Mouse (Mus musculus): Measurements from ENCODE around the gene Mettl21a. TPM values are rescaled to one million over a fixed set of nuclear protein-coding genes. Genes with fewer than 3 reads are reported as not detected.

The Mettl21a gene
- polyA plus RNA-seq (2015; fragmentation: Nextera tagmentation; extraction: Ambion mirVana): 11.6 and 13.0 TPM in 2 replicates

DNA sequence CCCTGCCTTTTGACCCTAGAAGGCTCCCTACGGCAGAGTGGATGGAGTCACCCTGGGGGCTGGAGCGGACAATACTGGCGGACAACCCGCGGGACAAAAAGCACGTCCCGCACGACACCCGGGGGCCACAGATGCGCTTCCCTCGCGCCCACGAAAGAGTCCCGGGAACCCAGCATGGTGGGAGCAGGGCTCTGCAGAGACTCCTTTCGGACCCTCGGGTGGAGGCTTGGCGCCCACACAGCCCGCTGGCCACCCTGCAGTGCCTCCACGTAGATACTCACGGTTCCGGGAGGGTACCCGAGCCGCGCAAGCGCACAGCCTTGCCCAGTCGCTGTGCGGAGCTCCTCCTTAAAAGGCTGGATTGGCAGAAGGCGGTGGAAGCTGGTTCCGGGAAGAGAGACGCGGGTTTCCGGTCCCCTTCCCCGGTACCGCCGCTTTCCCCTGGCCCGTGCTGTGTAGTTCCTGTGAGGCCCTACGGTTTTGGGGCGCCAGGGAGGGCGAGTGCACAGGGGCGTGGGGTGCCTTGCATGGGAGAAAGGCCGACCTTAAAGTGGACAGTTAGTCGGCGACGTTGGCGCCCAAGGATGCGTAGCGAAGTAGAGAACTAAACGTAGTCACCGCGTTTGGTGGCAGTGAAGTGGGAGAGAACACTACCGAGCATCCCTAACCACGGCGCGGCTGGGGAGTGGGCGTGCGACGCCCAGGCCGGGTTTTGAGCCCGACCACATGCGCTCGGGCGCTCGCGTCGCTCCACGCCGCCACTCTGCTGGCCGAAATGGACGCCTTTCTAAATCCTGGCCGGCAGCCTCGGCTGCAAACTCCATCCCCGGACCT is at the start of gene Mettl21a:
TSS of gene Mettl21a (minus strand) at position 362 of the 834 bp plus-strand sequence.
- 1% methylated on average over 65 of the region's 72 CpGs for WGBS
- ATAC-seq: peak; percentile 95

DNA sequence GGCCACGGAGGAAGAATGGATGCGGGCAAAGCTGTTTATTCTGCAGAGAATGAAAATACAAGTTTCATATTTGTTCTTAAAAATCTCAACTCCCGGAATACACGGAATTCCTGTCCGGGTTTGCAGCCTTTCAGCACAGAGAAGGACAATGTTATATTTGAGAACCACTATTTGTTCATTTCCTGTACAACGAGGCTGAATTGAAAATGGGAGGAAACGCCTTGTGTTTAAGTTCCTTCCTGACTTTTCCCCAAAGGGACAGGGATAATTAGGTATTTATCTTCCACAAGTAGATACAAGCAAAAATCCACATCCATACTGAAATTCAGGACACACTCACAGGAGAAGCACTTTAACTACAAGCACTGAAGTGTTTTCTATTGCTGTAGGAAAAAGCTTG is 41.8 kb upstream of the Mettl21a start:
- H3K27me3 ChIP-seq (replicated peaks; ENCODE audit: insufficient read depth, low read length): no peaks in the 10 kb centered on the region
- WGBS: 30% methylated on average over 7 of the region's 7 CpGs
- H3K27ac ChIP-seq (ENCODE audit: low read length): peak overlapping the region; percentile 8; the same call in 1 of the 2 replicates
- H3K9me3 ChIP-seq (ENCODE audit: low read length): no peaks in the 10 kb centered on the region
- TF ChIP-seq CTCF (IDR thresholded peaks at IDR 0.05): no peak
- TF ChIP-seq EP300 (IDR thresholded peaks at IDR 0.05): 0 out of 2 replicates have a peak, but pooled peaks have one; percentile 14
- no peak for DNase-seq (ENCODE audit: low spot score)
- H3K4me1 ChIP-seq (ENCODE audit: insufficient read depth, low read depth, low read length): no peaks in the 10 kb centered on the region
- H3K36me3 ChIP-seq (ENCODE audit: insufficient read depth, low read length): no peaks in the 10 kb centered on the region
- no peak for ATAC-seq
- H3K4me3 ChIP-seq (ENCODE audit: low read depth, low read length): no peak overlapping the region
- no peak overlapping the region for H3K9ac ChIP-seq (replicated peaks; ENCODE audit: low read depth)
- no peak overlapping the region; the same call in 1 of the 2 replicates for H3K4me2 ChIP-seq (replicated peaks; ENCODE audit: low read depth, low read length)

More for the DNA sequence above, at the start of gene Mettl21a:
- Histone ChIP-seq H3K9ac (replicated peaks; ENCODE audit: low read depth) (peak within 1 kb of the TSS; percentile 59), H3K9me3 (ENCODE audit: low read length) (no peaks in the 10 kb centered on the region), H3K4me3 (ENCODE audit: low read depth, low read length) (peak within 1 kb of the TSS; percentile 72), H3K36me3 (ENCODE audit: insufficient read depth, low read length) (0 out of 2 replicates have a peak, but pooled peaks cover 3% of the 10 kb centered on the region), H3K27ac (ENCODE audit: low read length) (peak within 1 kb of the TSS; percentile 93), H3K4me2 (replicated peaks; ENCODE audit: low read depth, low read length) (peak within 1 kb of the TSS; percentile 81), H3K4me1 (ENCODE audit: insufficient read depth, low read depth, low read length) (peaks cover 5% of the 10 kb centered on the region; the same call in 1 of the 2 replicates), H3K27me3 (replicated peaks; ENCODE audit: insufficient read depth, low read length) (no peaks in the 10 kb centered on the region)
- peak; percentile 97 for DNase-seq (ENCODE audit: low spot score)
- TF ChIP-seq CTCF (IDR thresholded peaks at IDR 0.05): no peak; the same call in 1 of the 2 replicates
- TF ChIP-seq EP300 (IDR thresholded peaks at IDR 0.05): no peak

DNA sequence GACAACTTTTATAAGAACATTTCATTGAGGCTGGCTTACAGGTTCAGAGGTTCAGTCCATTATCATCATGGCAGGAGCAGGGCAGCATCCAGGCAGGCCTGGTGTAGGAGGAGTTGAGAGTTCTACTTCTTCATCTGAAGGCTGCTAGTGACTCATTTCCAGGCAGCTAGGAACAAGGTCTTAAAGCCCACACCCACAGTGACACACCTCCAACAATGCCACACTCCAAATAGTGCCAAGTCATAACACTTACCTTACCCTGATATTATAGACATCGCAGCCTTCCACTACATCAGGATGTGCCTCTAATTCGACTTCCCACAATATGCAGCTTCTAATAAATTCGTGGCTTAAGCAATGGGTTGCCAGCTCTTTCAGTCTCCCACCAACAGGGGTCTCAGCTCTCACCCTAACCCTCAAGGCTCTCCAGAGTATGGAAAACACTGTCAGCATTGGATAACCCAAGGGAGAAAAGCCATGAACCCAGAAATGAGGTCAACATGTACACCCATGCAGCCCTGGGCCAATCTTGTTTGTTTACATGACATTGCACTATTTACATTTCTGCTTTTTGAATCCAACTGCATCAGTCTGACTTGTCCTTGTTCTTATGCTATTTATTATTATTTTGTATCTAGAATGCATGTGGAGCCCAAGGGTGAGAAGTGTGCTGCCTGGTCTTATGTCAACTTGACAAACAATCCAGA is 39.5 kb upstream of the Mettl21a start:
- no peak for ATAC-seq
- H3K4me2 ChIP-seq (replicated peaks; ENCODE audit: low read depth, low read length): no peak overlapping the region
- 80% methylated on average over 3 of the region's 3 CpGs for WGBS
- no peak for DNase-seq (ENCODE audit: low spot score)
- H3K4me1 ChIP-seq (ENCODE audit: insufficient read depth, low read depth, low read length): no peaks in the 10 kb centered on the region
- no peak overlapping the region for H3K9ac ChIP-seq (replicated peaks; ENCODE audit: low read depth)
- no peaks in the 10 kb centered on the region for H3K36me3 ChIP-seq (ENCODE audit: insufficient read depth, low read length)
- TF ChIP-seq CTCF (IDR thresholded peaks at IDR 0.05) (no peak), EP300 (IDR thresholded peaks at IDR 0.05) (no peak)
- no peaks in the 10 kb centered on the region for H3K27me3 ChIP-seq (replicated peaks; ENCODE audit: insufficient read depth, low read length)
- no peak overlapping the region for H3K4me3 ChIP-seq (ENCODE audit: low read depth, low read length)
- H3K27ac ChIP-seq (ENCODE audit: low read length): no peak overlapping the region
- no peaks in the 10 kb centered on the region for H3K9me3 ChIP-seq (ENCODE audit: low read length)

DNA sequence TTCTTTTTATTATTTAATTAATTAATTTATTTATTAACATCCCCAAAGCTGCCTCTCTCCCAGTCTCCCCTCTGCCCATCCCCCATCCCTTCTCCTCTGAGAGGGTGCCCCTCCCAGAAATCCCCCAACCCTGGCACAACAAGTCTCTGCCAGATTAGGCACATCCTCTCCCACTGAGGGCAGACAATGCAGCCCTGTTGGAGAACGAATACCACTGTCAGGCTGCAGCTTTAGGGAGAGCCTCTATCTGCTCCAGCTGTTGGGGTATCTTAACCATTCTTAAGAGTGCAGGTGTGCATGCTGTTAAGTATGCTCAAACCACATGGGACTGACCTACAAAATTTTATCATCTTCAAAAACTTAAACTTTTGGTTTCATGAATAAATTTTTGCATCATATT is 38.4 kb upstream of the Mettl21a start:
- Histone ChIP-seq H3K36me3 (ENCODE audit: insufficient read depth, low read length) (no peaks in the 10 kb centered on the region), H3K4me3 (ENCODE audit: low read depth, low read length) (no peak overlapping the region), H3K27me3 (replicated peaks; ENCODE audit: insufficient read depth, low read length) (no peaks in the 10 kb centered on the region), H3K27ac (ENCODE audit: low read length) (no peak overlapping the region), H3K4me1 (ENCODE audit: insufficient read depth, low read depth, low read length) (no peaks in the 10 kb centered on the region), H3K4me2 (replicated peaks; ENCODE audit: low read depth, low read length) (no peak overlapping the region), H3K9me3 (ENCODE audit: low read length) (no peaks in the 10 kb centered on the region), H3K9ac (replicated peaks; ENCODE audit: low read depth) (no peak overlapping the region)
- WGBS: 41% methylated on average over 1 of the region's 1 CpGs
- ATAC-seq: no peak
- no peak for DNase-seq (ENCODE audit: low spot score)
- TF ChIP-seq EP300 (IDR thresholded peaks at IDR 0.05) (no peak), CTCF (IDR thresholded peaks at IDR 0.05) (no peak)

DNA sequence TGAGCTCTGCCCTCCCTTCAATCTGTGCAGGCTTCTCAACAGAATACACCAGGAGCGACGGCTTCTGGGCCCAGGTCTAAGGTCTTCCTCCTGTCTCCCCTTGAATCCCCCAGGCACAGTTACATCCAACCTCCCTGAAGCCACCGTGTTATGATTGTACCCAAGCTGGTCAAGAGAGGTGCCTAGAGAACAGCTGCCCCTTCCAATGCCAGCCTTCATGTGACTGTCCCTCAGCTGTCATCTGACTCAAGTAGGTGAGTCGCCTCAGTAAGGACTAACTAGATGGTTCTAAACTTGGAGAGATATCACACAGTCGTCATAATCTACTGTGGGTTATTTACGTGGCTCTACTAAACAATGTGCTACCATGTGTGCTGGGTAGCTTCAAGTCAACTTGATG is 36.7 kb upstream of the Mettl21a start:
- TF ChIP-seq EP300 (IDR thresholded peaks at IDR 0.05): no peak
- TF ChIP-seq CTCF (IDR thresholded peaks at IDR 0.05): no peak
- ATAC-seq: no peak
- Histone ChIP-seq H3K36me3 (ENCODE audit: insufficient read depth, low read length) (no peaks in the 10 kb centered on the region), H3K9ac (replicated peaks; ENCODE audit: low read depth) (no peak overlapping the region), H3K27me3 (replicated peaks; ENCODE audit: insufficient read depth, low read length) (no peaks in the 10 kb centered on the region), H3K4me1 (ENCODE audit: insufficient read depth, low read depth, low read length) (no peaks in the 10 kb centered on the region), H3K27ac (ENCODE audit: low read length) (no peak overlapping the region), H3K9me3 (ENCODE audit: low read length) (no peaks in the 10 kb centered on the region), H3K4me3 (ENCODE audit: low read depth, low read length) (no peak overlapping the region), H3K4me2 (replicated peaks; ENCODE audit: low read depth, low read length) (no peak overlapping the region)
- WGBS: 92% methylated on average over 6 of the region's 6 CpGs
- no peak for DNase-seq (ENCODE audit: low spot score)
